Mouse (Mus musculus) lung, adult 2 months (tissue): ENCODE measurements around the gene Olfr765.

Experiments used
- CTCF ChIP-seq: fragments of 200-500 bp; IDR thresholded peaks from 2 replicates; pipeline ENCODE4 v1.5.1; 2011; ENCODE audit warnings: mild to moderate bottlenecking, low read length, control low read depth; ENCODE audit not compliant: insufficient read depth
- POLR2A ChIP-seq: fragments of 200-500 bp; IDR thresholded peaks from 2 replicates; pipeline ENCODE4 v1.6.1; 2011; ENCODE audit warnings: low read depth, mild to moderate bottlenecking, control low read depth, low read length, borderline replicate concordance; ENCODE audit errors: extremely low read depth

DNA sequence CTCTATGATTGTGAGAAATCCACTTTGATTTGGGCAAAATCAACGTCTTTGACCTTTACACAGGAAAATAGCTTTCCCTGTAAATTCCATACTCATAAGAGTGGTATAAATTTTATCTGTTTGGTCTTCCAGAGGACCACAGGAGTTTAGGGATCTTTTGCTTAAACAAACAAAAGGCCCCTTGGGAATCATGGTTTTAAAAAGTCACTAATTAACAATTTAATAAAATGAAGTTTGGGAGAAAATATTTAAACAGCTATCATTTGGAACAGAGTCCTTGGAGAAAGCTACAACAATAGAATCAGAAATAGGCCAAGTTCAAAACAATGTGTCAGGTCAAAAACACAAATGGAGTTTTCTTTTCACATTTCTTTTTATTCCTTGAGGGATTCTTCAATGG, 49.5 kb upstream of the Olfr765 start, which contains the start of gene Olfr768:
- TF ChIP-seq CTCF (no peak), POLR2A (no peak)
